Mouse (Mus musculus) cerebellum, postnatal 10 days (tissue): ENCODE measurements at regions not wholly inside any gene's neighbourhood (a gene's known extent, or its start where the extent isn't known, plus 50 kb on each side); places are given as distances from the start of the nearest gene placed in this dataset.

Experiments
- DNase-seq, 2 experiments: peaks; one replicate each; pipeline ENCODE4 v3.0.0; 2021; ENCODE audit warnings: mixed read lengths in 2 of 2

GRCm38 (mm10) chr10:3630763-3631223, 90.8 kb downstream of the Iyd start:
- peak; percentile 13 to 18 for DNase-seq

GRCm38 (mm10) chr10:3633871-3634496, 93.9 kb downstream of the Iyd start:
- peak; percentile 7 to 13 for DNase-seq

- no peak for DNase-seq
Observed at GRCm38 (mm10) chr10:3644111-3644510, 96.1 kb upstream of the Plekhg1 start.

DNA sequence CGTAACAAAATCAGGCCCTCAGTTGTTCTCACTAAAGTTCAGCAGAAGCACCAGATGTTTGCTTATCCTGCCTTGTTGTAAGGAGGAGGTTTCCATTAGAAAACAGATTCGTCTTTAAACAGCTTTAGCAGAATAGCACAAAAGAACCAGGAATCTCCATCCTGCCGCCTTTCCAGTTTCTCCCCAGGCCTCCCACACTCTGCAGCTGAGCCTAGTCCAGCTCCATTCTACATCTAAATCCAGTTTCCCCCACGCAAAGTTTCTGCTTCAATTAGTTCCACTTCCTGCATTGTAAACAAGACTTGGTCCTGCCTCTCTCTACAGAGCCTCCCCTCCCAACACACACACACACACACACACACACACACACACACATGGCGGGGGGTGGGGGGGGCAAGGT, 95.1 kb upstream of the Plekhg1 start:
- no peak for DNase-seq

DNA sequence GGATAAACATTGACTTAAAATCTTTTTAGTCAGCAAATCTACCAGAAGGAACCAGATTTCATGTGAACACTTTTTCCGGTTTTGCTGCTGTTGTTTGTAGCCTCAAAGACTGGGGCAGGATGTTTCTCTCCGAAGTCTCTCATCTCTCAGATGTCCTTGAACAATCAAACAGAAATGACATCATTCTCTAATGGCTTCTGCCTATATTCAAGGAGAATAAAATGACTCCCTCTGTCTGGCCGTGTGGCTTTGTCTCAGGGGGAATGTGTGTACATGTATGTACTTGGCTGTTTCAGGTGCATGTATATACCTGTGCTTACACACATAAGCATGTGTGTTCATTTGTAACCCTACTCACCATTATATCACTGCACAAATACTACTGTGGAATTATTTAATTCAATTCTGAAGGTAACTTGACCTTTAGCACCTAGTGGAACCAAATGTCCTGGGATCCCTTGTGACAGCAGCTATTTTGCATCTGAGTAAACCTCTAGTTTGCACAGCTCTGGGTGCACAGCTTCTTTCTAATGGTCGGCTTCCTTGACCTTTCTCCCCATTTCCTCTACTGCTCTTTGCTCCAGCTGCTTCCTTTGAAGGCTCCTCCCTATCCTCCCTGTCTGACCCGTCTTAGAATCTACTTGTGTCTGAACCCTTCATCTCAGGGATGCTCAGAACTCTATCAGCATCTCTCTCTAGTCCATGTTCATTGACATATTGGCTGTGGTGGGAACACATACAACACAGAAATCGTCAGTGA, 93.8 kb upstream of the Plekhg1 start:
- no peak for DNase-seq

- DNase-seq = no peak
Observed at GRCm38 (mm10) chr10:3647811-3648731, 92.1 kb upstream of the Plekhg1 start.

DNA sequence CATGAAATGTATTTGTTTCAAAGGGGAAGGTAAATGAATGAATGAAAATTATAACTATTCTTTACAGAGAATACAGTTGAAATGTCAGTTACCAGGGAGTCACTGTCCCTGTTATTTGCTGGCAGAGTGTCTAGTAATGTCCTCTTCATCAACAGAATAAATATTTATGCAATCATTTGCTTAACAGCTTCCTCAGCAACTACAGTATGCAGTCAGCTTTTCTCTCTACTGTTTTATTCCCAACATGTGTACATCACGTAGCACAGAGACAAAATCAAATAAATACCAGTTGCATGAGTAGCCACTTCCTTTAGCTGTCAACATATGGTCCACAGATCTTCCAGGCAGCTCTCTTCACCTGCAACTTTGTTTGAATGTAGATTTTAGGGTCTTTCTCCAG, 90.2 kb upstream of the Plekhg1 start:
- no peak for DNase-seq

DNA sequence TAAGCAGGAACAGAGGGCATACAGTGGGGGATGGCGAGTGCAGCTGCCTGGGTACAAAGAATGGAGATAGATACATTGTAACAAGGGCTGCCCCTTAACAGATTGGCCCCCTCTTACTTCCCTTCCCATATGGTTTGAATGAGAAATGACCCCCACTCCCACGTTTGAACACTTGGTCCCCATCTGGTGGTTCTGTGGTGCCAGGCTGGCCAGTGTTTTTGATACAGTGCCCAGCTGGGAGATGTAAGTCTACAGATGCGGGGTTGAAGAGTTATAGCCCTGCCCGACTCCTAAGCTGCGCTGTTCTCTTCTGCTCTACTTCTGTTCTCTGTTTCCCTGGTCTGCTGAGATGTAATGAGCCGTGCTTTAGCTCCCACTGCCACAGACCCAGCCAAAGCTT, 89.6 kb upstream of the Plekhg1 start:
- DNase-seq = peak; percentile 32 to 53

GRCm38 (mm10) chr10:3652522-3652921, 87.6 kb upstream of the Plekhg1 start:
- no peak for DNase-seq

DNA sequence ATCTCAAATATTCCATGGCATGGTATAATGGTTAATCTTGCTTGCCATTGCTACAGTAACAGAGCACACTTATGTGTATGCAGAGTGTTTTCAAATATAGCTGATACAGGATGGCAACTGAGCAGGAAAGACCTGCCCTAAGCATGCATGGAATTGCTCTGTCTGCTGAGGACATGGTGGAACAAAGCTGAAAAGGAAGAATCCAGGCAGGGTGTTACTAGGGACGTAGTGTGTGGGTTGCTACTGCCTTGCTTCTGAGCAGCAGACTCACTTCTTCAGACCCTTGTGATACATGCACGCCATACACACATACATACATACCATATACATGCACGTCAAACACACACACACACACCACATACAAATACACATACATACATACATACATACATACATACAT, 84.1 kb upstream of the Plekhg1 start:
- DNase-seq = no peak

- peak in 1 of 2 experiments; percentile 13 for DNase-seq
Observed at GRCm38 (mm10) chr10:3662156-3662555, 78.0 kb upstream of the Plekhg1 start.

DNA sequence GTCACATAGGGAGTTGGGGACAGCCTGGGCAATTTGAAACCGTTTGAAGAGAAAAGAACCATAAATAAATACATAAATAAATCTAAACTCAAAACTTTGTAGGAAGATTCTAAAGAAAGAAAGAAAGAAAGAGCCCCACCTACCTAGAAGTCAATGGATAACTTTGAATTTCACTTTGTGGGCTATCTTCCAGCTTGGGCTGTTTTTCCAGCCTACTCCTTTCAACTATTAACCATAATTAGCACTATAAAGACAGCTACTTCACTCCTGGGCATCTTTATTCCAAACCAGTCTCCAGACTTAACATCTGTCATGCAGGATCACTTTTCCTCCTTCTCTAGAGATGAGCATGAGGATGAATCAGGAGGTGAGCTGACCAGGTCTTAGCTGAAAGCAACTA, 77.6 kb upstream of the Plekhg1 start:
- DNase-seq = no peak

DNA sequence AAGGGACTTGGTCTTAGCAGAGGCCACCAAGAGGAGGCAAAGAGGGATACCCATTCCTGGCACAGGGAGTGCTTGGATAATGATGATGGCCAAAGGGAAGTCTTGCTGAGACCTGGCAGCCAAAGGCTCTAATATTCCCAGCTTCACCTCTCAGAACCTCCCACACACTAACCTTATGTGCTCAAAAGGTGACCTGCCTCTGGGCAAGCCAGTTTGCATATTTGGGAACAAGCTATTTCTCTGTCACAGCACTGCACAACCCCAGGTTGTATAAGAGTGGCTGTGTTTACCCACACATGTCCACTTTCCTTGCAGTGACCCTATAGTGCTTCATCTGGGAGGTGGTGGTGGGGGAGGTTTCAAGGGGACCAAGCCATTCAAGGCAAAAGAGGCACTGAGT, 76.9 kb upstream of the Plekhg1 start:
- no peak for DNase-seq

DNA sequence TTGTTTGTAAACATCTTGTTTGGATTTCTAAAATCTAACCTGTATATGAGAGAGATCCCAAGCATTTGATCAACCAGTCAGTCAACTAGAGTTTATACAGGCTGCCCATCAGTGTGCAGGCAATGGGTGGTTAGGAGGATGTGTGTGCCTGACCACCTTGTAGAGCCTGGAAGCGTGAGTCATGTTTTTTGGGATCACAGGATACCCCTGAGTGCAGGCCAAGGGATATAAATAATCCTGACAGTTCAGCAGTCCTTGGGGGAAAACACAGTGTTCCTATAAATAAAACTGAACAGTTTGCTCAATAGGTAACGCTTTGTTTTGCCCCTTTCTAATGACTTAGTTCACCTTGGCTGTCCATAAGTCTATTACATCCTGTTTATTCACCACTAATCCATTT, 55.7 kb upstream of the Plekhg1 start:
- DNase-seq = no peak
